Mouse (Mus musculus): Measurements from ENCODE around the gene Abca13.
A peak's percentile ranks its signal among the peaks of the same experiment; 100 is the strongest.
"Not testable (repeated sequence)": the region's sequence is repeated elsewhere in the genome, so short reads cannot be mapped to it uniquely, and the experiment has no call there.

Gene Abca13

GRCm38 (mm10) chr11:9291168-9291567, 99.4 kb downstream of the Abca13 start:
- no peak for DNase-seq (ENCODE audit: low read depth)

- no peak for DNase-seq (ENCODE audit: low read depth)
These were observed 107.9 kb downstream of the Abca13 start for GRCm38 (mm10) chr11:9299615-9300014.

- no peak for DNase-seq (ENCODE audit: low read depth)
These were observed 113.7 kb downstream of the Abca13 start for GRCm38 (mm10) chr11:9305450-9305849.

GRCm38 (mm10) chr11:9316545-9316944, 124.8 kb downstream of the Abca13 start:
- no peak for DNase-seq (ENCODE audit: low read depth)

- DNase-seq (ENCODE audit: low read depth), result peak; percentile 8
These were observed 125.6 kb downstream of the Abca13 start for GRCm38 (mm10) chr11:9317076-9317929.

- no peak for DNase-seq (ENCODE audit: low read depth)
These were observed 146.4 kb downstream of the Abca13 start for GRCm38 (mm10) chr11:9338151-9338550.

- DNase-seq (ENCODE audit: low read depth), result no peak
These were observed 156.0 kb downstream of the Abca13 start for GRCm38 (mm10) chr11:9347724-9348123.

- DNase-seq (ENCODE audit: low read depth), result no peak
These were observed 181.4 kb downstream of the Abca13 start for GRCm38 (mm10) chr11:9373160-9373559.

- not testable (repeated sequence) for DNase-seq (ENCODE audit: low read depth)
These were observed 182.7 kb downstream of the Abca13 start for GRCm38 (mm10) chr11:9374426-9374825.

GRCm38 (mm10) chr11:9388520-9388919, 196.8 kb downstream of the Abca13 start:
- DNase-seq (ENCODE audit: low read depth), result no peak

GRCm38 (mm10) chr11:9416946-9417345, 225.2 kb downstream of the Abca13 start:
- DNase-seq (ENCODE audit: low read depth), result no peak

- no peak for DNase-seq (ENCODE audit: low read depth)
These were observed 228.5 kb downstream of the Abca13 start for GRCm38 (mm10) chr11:9420205-9420604.

- no peak for DNase-seq (ENCODE audit: low read depth)
These were observed 235.7 kb downstream of the Abca13 start for GRCm38 (mm10) chr11:9427411-9427810.

- DNase-seq (ENCODE audit: low read depth), result no peak
These were observed 241.1 kb downstream of the Abca13 start for GRCm38 (mm10) chr11:9432807-9433206.

GRCm38 (mm10) chr11:9436617-9437016, 244.9 kb downstream of the Abca13 start:
- DNase-seq (ENCODE audit: low read depth), result no peak

GRCm38 (mm10) chr11:9439781-9440180, 248.0 kb downstream of the Abca13 start:
- DNase-seq (ENCODE audit: low read depth), result no peak

- DNase-seq (ENCODE audit: low read depth), result no peak
These were observed 249.4 kb downstream of the Abca13 start for GRCm38 (mm10) chr11:9441192-9441591.

- DNase-seq (ENCODE audit: low read depth), result no peak
These were observed 280.7 kb downstream of the Abca13 start for GRCm38 (mm10) chr11:9472400-9472799.

GRCm38 (mm10) chr11:9481511-9481910, 289.8 kb downstream of the Abca13 start:
- DNase-seq (ENCODE audit: low read depth), result no peak

GRCm38 (mm10) chr11:9500326-9501142, 308.8 kb downstream of the Abca13 start:
- DNase-seq (ENCODE audit: low read depth), result no peak

GRCm38 (mm10) chr11:9514966-9515365, 323.2 kb downstream of the Abca13 start:
- DNase-seq (ENCODE audit: low read depth), result not testable (repeated sequence)

GRCm38 (mm10) chr11:9528556-9528955, 336.8 kb downstream of the Abca13 start:
- no peak for DNase-seq (ENCODE audit: low read depth)

- DNase-seq (ENCODE audit: low read depth), result no peak
These were observed 340.0 kb downstream of the Abca13 start for GRCm38 (mm10) chr11:9531715-9532114.
